Mouse (Mus musculus) cerebellum, adult 18-20 months (tissue): ENCODE measurements around the gene Neurl2.

Source experiments
- DNase-seq, 2 experiments: peaks; one replicate each; pipeline ENCODE4 v3.0.0; 2021

Neurl2 gene

DNA sequence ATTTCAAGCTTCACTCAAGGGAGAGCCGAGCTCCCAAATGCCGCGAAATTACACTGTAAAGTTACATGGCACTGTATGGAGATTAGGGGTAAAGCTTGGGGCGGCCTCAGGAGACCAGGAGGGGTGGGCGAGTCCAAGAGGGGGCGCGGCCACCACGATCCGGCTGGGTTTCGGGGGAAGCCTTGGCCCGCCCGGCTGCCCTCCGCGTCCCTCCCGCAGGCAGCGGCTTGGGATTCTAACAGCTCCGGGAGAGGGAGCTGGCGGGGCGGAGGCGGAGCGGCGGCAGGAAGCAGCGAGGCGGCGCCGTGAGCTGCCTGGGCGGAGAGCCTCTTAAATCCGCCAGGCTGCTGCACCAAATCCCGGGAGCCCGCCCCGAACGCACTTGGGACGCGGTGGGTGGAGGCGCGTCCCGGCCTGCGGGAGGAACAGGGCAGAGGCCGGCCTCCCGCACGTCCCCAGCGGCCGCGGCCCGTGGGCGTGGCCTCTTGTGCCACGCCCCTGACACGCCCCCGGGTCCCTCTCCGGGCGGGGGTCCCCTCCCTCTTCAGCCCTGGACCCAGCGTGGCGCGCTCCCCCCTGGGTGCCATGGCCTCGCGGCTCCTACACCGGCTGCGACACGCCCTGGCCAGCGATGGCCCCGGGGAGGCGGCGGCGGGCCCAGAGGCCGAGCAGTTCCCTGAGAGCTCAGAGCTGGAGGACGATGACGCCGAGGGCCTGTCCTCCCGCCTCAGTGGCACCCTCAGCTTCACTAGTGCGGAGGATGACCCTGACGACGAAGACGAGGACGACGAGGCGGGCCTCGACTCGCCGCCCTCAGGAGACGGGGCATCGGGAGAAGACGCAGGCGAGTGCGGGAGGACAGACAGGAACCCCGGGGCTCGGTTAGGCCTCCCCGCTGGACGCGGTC lies 47.5 kb downstream of the Neurl2 start, which contains the start of gene Snx21:
Gene Snx21 (plus strand): TSS at position 343 of the 907 bp plus-strand sequence.
- DNase-seq, result peak; percentile 92 to 93

DNA sequence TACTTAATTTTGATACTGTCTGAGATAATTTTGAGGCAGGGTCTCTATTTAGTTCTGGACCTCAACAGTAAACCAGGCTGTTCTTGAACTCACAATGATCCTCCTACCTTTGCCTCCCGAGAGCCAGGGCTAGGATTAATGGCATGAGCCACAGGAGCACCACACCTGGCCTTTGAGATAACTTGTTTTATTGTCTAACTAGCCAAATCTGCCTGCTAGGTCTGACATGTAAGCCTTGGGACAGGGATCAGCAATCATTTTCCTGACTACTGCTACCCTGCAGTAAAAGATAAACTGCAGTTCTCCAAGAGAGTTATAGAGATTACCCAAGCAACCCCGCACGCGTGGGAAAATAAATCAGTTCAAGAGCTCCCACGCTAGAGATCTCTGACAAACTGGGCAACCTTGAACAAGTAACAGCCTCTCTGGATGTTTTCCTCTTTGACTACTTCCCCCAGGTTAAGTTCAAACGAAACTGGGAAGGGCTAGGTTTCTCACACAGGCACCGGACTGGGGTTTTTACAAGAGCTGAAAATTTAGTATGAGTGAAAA lies 48.3 kb downstream of the Neurl2 start:
- DNase-seq, result no peak

GRCm38 (mm10) chr2:164783926-164784581 lies 49.2 kb downstream of the Neurl2 start:
- DNase-seq, result no peak

- DNase-seq, result no peak
Observed at GRCm38 (mm10) chr2:164781876-164782275, 51.4 kb downstream of the Neurl2 start.
